Comparison of ENCODE assay signal across 7 mouse cellular contexts in the genomic region with DNA sequence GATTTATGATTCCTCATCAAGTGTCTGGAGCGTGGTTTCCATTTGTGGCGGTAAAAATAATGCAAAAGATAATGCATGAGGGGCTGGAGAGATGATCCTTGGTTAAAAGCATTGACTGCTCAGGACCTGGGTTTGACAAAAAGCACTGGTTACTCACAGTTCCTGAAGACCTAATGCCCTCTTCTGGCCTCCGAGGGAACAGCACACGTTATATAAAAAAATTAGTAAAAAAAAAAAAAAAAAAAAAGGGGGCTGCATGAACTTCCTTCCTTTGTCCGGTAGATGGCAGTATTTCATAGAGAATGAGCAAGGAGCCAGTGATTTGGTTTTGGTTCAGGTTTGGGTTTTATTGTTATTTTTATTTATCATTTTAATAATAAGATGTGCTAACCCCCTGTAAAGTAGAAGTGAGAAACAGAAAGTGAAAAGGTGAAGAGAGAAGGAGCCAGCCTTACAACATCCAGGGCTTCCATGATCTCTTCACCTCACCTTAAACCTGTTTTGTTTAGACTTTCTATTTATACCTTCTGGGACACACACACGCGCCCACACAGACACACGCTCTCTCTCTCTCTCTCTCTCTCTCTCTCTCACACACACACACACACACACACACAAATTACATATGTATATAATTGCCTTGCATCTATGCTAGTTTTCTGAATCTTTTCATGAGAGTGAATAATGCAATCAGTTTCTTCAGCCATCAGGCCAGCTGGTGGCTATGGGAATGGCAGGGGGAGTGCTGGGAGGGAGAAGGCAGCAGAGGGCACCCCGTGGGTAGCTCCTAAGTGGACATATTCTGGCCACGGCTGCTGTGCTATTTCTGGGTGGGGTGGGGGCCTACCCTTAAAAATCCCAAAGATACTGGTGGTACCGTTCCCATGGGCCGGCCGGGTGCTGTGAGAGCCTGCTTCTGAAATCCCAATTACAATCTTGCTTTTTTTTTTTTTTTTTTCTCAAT.
DNase-seq lines count a peak whose midpoint lies in the region; ATAC-seq and TF ChIP-seq lines count a peak whose summit lies in the region.

No protein-coding gene starts in this region.

- ATAC-seq in forebrain, embryonic 12.5 days (ENCODE audit: low FRiP score) = peak; percentile 54
- 0 out of 2 replicates have a peak, but pooled peaks have one; percentile 49 for ATAC-seq in kidney, embryonic 15.5 days (replicated peaks; ENCODE audit: low FRiP score)
- ATAC-seq in megakaryocyte-erythroid progenitor cell, adult 5-6 weeks (replicated peaks; ENCODE audit: low FRiP score, low TSS enrichment, poor library complexity, severe bottlenecking) = peak; percentile 59; the same call in 1 of the 2 replicates
- ATAC-seq in stomach, postnatal 0 days (ENCODE audit: low FRiP score, low TSS enrichment) = no peak; the same call in 1 of the 2 replicates

- no peaks in the 10 kb centered on the region for H3K27me3 ChIP-seq in forebrain, embryonic 12.5 days
- no peaks in the 10 kb centered on the region for H3K27me3 ChIP-seq in kidney, embryonic 15.5 days
- H3K27me3 ChIP-seq in stomach, postnatal 0 days (ENCODE audit: control insufficient read depth, insufficient read depth, low read length) = no peaks in the 10 kb centered on the region

- peak; percentile 85 for TF ChIP-seq CTCF in stomach, postnatal 0 days (IDR thresholded peaks at IDR 0.05; ENCODE audit: low read depth)

- no peak overlapping the region for H3K27ac ChIP-seq in forebrain, embryonic 12.5 days
- no peak overlapping the region for H3K27ac ChIP-seq in kidney, embryonic 15.5 days
- H3K27ac ChIP-seq in stomach, postnatal 0 days (replicated peaks) = no peak overlapping the region

- H3K4me1 ChIP-seq in forebrain, embryonic 12.5 days = no peaks in the 10 kb centered on the region; the same call in 1 of the 2 replicates
- 0 out of 2 replicates have a peak, but pooled peaks cover 4% of the 10 kb centered on the region for H3K4me1 ChIP-seq in kidney, embryonic 15.5 days
- H3K4me1 ChIP-seq in stomach, postnatal 0 days (replicated peaks; ENCODE audit: control insufficient read depth, insufficient read depth) = no peaks in the 10 kb centered on the region

- no peaks in the 10 kb centered on the region for H3K9me3 ChIP-seq in forebrain, embryonic 12.5 days
- no peaks in the 10 kb centered on the region for H3K9me3 ChIP-seq in kidney, embryonic 15.5 days (replicated peaks)
- H3K9me3 ChIP-seq in stomach, postnatal 0 days (ENCODE audit: control insufficient read depth, low read length) = no peaks in the 10 kb centered on the region

- TF ChIP-seq EP300 in stomach, postnatal 0 days (optimal IDR thresholded peaks at IDR 0.05) = no peak

- 36% methylated on average over 13 of the region's 13 CpGs for WGBS in forebrain, embryonic 12.5 days
- WGBS in kidney, embryonic 15.5 days = 38% methylated on average over 13 of the region's 13 CpGs
- WGBS in stomach, postnatal 0 days = 34% methylated on average over 13 of the region's 13 CpGs

- no peak overlapping the region for H3K9ac ChIP-seq in forebrain, embryonic 12.5 days
- no peak overlapping the region for H3K9ac ChIP-seq in kidney, embryonic 15.5 days
- no peak overlapping the region for H3K9ac ChIP-seq in stomach, postnatal 0 days (ENCODE audit: low read length)

- DNase-seq in urinary bladder, postnatal 14 days (ENCODE audit: low spot score) = peak; percentile 6
- DNase-seq in urinary bladder, adult 2 months (ENCODE audit: low spot score) = no peak
- DNase-seq in brain, embryonic 18.5 days (ENCODE audit: low read depth, low spot score) = peak; percentile 34
- no peak for DNase-seq in stomach, postnatal 0 days (ENCODE audit: low spot score)

- no peak overlapping the region for H3K4me3 ChIP-seq in forebrain, embryonic 12.5 days (replicated peaks)
- no peak overlapping the region for H3K4me3 ChIP-seq in kidney, embryonic 15.5 days (replicated peaks)
- H3K4me3 ChIP-seq in stomach, postnatal 0 days (ENCODE audit: low read depth, low read length) = no peak overlapping the region

- no peaks in the 10 kb centered on the region for H3K36me3 ChIP-seq in forebrain, embryonic 12.5 days (replicated peaks)
- H3K36me3 ChIP-seq in kidney, embryonic 15.5 days = no peaks in the 10 kb centered on the region
- no peaks in the 10 kb centered on the region for H3K36me3 ChIP-seq in stomach, postnatal 0 days (ENCODE audit: control insufficient read depth, insufficient read depth, low read length)

- H3K4me2 ChIP-seq in forebrain, embryonic 12.5 days = no peak overlapping the region
- no peak overlapping the region for H3K4me2 ChIP-seq in kidney, embryonic 15.5 days
- no peak overlapping the region for H3K4me2 ChIP-seq in stomach, postnatal 0 days (replicated peaks; ENCODE audit: low read depth)

Comparison
In these comparisons a context has a peak if more than half of its experiments do, and no peak if none do; other contexts are left out.
1. DNase-seq: peak in urinary bladder, postnatal 14 days (single experiment) and brain, embryonic 18.5 days (single experiment); none in urinary bladder, adult 2 months (single experiment) and stomach, postnatal 0 days (single experiment).